Mouse (Mus musculus) myocyte (in vitro differentiated cells): ENCODE results near the gene Ccl3. TPM values are rescaled to one million over a fixed set of nuclear protein-coding genes. Genes with fewer than 3 reads are reported as not detected.

Experiments
- H3K27me3 ChIP-seq: one replicate; pipeline ENCODE4 v1.6.1; 2011; ENCODE audit not compliant: control insufficient read depth, insufficient read depth, insufficient read length
- H3K36me3 ChIP-seq: one replicate; pipeline ENCODE4 v1.6.1; 2011; ENCODE audit not compliant: control insufficient read depth, insufficient read depth
- H3K4me2 ChIP-seq: one replicate; pipeline ENCODE4 v1.6.1; 2011; ENCODE audit warnings: low read depth, control low read depth
- H3K4me3 ChIP-seq: one replicate; pipeline ENCODE4 v1.5.1; 2011; ENCODE audit warnings: mild to moderate bottlenecking, control low read depth, moderate library complexity
- H3K79me2 ChIP-seq: one replicate; pipeline ENCODE4 v1.6.1; 2011; ENCODE audit not compliant: control insufficient read depth, insufficient read depth
- H3ac ChIP-seq: one replicate; pipeline ENCODE4 v1.6.1; 2011; ENCODE audit not compliant: control insufficient read depth, insufficient read length
- CEBPB ChIP-seq: IDR thresholded peaks from 2 replicates; pipeline ENCODE4 v1.6.1; 2011; ENCODE audit warnings: mild to moderate bottlenecking, moderate library complexity; ENCODE audit not compliant: poor library complexity, insufficient read depth, severe bottlenecking
- E2F4 ChIP-seq: IDR thresholded peaks from one replicate; pipeline ENCODE4 v1.6.1; 2011; ENCODE audit warnings: mild to moderate bottlenecking, control low read depth, moderate library complexity; ENCODE audit not compliant: insufficient read depth
- MAX ChIP-seq: IDR thresholded peaks from one replicate; pipeline ENCODE4 v1.6.1; 2011; ENCODE audit warnings: low read depth, mild to moderate bottlenecking, control low read depth
- MYOD1 ChIP-seq, 3 experiments: IDR thresholded peaks; one replicate each; pipeline ENCODE4 v1.6.1; 2011; ENCODE audit warnings: control low read depth in 2 of 3, low read depth in 2 of 3, mild to moderate bottlenecking in 2 of 3, moderate library complexity in 1 of 3; ENCODE audit not compliant: insufficient read length in 2 of 3, control insufficient read depth in 1 of 3
- MYOG ChIP-seq, 3 experiments: IDR thresholded peaks; one replicate each; pipeline ENCODE4 v1.6.1; 2011; ENCODE audit warnings: control low read depth in 2 of 3, low read depth in 2 of 3, mild to moderate bottlenecking in 2 of 3; ENCODE audit not compliant: insufficient read length in 2 of 3, control insufficient read depth in 1 of 3, insufficient read depth in 1 of 3
- POLR2A ChIP-seq: IDR thresholded peaks from one replicate; pipeline ENCODE4 v1.6.1; 2011; ENCODE audit warnings: low read depth, mild to moderate bottlenecking, control low read depth, moderate library complexity; ENCODE audit not compliant: insufficient read length
- POLR2AphosphoS2 ChIP-seq: IDR thresholded peaks from one replicate; pipeline ENCODE4 v1.6.1; 2011; ENCODE audit warnings: low read depth, control low read depth; ENCODE audit not compliant: insufficient read length
- REST ChIP-seq: IDR thresholded peaks from one replicate; pipeline ENCODE4 v1.6.1; 2011; ENCODE audit warnings: mild to moderate bottlenecking, control low read depth, moderate library complexity; ENCODE audit not compliant: insufficient read depth, insufficient read length
- SRF ChIP-seq: IDR thresholded peaks from one replicate; pipeline ENCODE4 v1.6.1; 2011; ENCODE audit warnings: low read depth; ENCODE audit not compliant: control insufficient read depth, insufficient read length
- TCF12 ChIP-seq: IDR thresholded peaks from one replicate; pipeline ENCODE4 v1.6.1; 2011; ENCODE audit warnings: mild to moderate bottlenecking, control low read depth; ENCODE audit not compliant: poor library complexity, insufficient read depth, severe bottlenecking
- TCF3 ChIP-seq: IDR thresholded peaks from one replicate; pipeline ENCODE4 v1.6.1; 2011; ENCODE audit warnings: low read depth, control low read depth; ENCODE audit not compliant: insufficient read length
- USF1 ChIP-seq: IDR thresholded peaks from one replicate; pipeline ENCODE4 v1.6.1; 2011; ENCODE audit warnings: low read depth, mild to moderate bottlenecking, control low read depth, moderate library complexity
- polyA plus RNA-seq: library from polyadenylated mRNA; unstranded; fragments of >200 nt; fragmentation: generic; extraction: Trizol; gene quantifications from one replicate; pipeline ENCODE4 v1.2.1, GENCODE M21; 2012; ENCODE audit warnings: missing spikeins

Ccl3 gene
- polyA plus RNA-seq, 1 experiment = not detected

GRCm38 (mm10) chr11:83632744-83633143, 16.4 kb downstream of the Ccl3 start:
- TF ChIP-seq MAX (no peak), SRF (no peak), POLR2AphosphoS2 (no peak), REST (no peak), CEBPB (no peak), TCF3 (no peak), POLR2A (no peak), TCF12 (no peak), MYOG (IDR thresholded peaks at IDR 0.05; ENCODE audit: control insufficient read depth in 1 of 3, insufficient read depth in 1 of 3, insufficient read length in 2 of 3, low read depth in 2 of 3) (no peak), E2F4 (no peak), USF1 (no peak), MYOD1 (IDR thresholded peaks at IDR 0.05; ENCODE audit: control insufficient read depth in 1 of 3, insufficient read length in 2 of 3, low read depth in 2 of 3) (no peak)
- Histone ChIP-seq H3K4me2 (no peak overlapping the region), H3K4me3 (no peak overlapping the region), H3K36me3 (no peaks in the 10 kb centered on the region), H3K79me2 (no peaks in the 10 kb centered on the region), H3K27me3 (no peaks in the 10 kb centered on the region), H3ac (no peak overlapping the region)

GRCm38 (mm10) chr11:83631065-83631464, 18.1 kb downstream of the Ccl3 start:
- Histone ChIP-seq H3ac (no peak overlapping the region), H3K4me3 (no peak overlapping the region), H3K79me2 (no peaks in the 10 kb centered on the region), H3K27me3 (no peaks in the 10 kb centered on the region), H3K36me3 (no peaks in the 10 kb centered on the region), H3K4me2 (no peak overlapping the region)
- TF ChIP-seq POLR2AphosphoS2 = no peak
- no peak for TF ChIP-seq TCF3
- TF ChIP-seq MYOD1 (IDR thresholded peaks at IDR 0.05; ENCODE audit: control insufficient read depth in 1 of 3, insufficient read length in 2 of 3, low read depth in 2 of 3) = no peak
- TF ChIP-seq E2F4 = no peak
- TF ChIP-seq TCF12 = no peak
- TF ChIP-seq REST = no peak
- TF ChIP-seq POLR2A = no peak
- TF ChIP-seq MAX = no peak
- TF ChIP-seq MYOG (IDR thresholded peaks at IDR 0.05; ENCODE audit: control insufficient read depth in 1 of 3, insufficient read depth in 1 of 3, insufficient read length in 2 of 3, low read depth in 2 of 3) = no peak
- TF ChIP-seq CEBPB = no peak

- Histone ChIP-seq H3K4me2 (no peak overlapping the region), H3ac (no peak overlapping the region), H3K27me3 (no peaks in the 10 kb centered on the region), H3K4me3 (no peak overlapping the region), H3K36me3 (no peaks in the 10 kb centered on the region), H3K79me2 (no peaks in the 10 kb centered on the region)
- TF ChIP-seq POLR2A = no peak
- peak; percentile 41 for TF ChIP-seq USF1
- TF ChIP-seq REST = no peak
- TF ChIP-seq MYOG (IDR thresholded peaks at IDR 0.05; ENCODE audit: control insufficient read depth in 1 of 3, insufficient read depth in 1 of 3, insufficient read length in 2 of 3, low read depth in 2 of 3) = no peak
Measured at GRCm38 (mm10) chr11:83630630-83631029, 18.5 kb downstream of the Ccl3 start.

GRCm38 (mm10) chr11:83628808-83629207, 20.3 kb downstream of the Ccl3 start:
- Histone ChIP-seq H3K79me2 (no peaks in the 10 kb centered on the region), H3K36me3 (no peaks in the 10 kb centered on the region), H3K27me3 (no peaks in the 10 kb centered on the region), H3K4me2 (no peak overlapping the region), H3K4me3 (no peak overlapping the region), H3ac (no peak overlapping the region)
- no peak for TF ChIP-seq MYOG (IDR thresholded peaks at IDR 0.05; ENCODE audit: control insufficient read depth in 1 of 3, insufficient read depth in 1 of 3, insufficient read length in 2 of 3, low read depth in 2 of 3)
- TF ChIP-seq REST = no peak
- TF ChIP-seq E2F4 = no peak
- TF ChIP-seq CEBPB = no peak
- no peak for TF ChIP-seq SRF
- TF ChIP-seq TCF12 = no peak
- TF ChIP-seq USF1 = no peak
- TF ChIP-seq POLR2A = no peak
- TF ChIP-seq MYOD1 (IDR thresholded peaks at IDR 0.05; ENCODE audit: control insufficient read depth in 1 of 3, insufficient read length in 2 of 3, low read depth in 2 of 3) = no peak
- no peak for TF ChIP-seq TCF3
- TF ChIP-seq POLR2AphosphoS2 = no peak

GRCm38 (mm10) chr11:83623586-83623985, 25.6 kb downstream of the Ccl3 start:
- Histone ChIP-seq H3K4me3 (no peak overlapping the region), H3K4me2 (no peak overlapping the region), H3K36me3 (no peaks in the 10 kb centered on the region), H3K27me3 (no peaks in the 10 kb centered on the region), H3K79me2 (no peaks in the 10 kb centered on the region), H3ac (no peak overlapping the region)
- TF ChIP-seq REST (no peak), MAX (no peak), SRF (no peak), MYOD1 (IDR thresholded peaks at IDR 0.05; ENCODE audit: control insufficient read depth in 1 of 3, insufficient read length in 2 of 3, low read depth in 2 of 3) (no peak), POLR2A (no peak), TCF12 (no peak), POLR2AphosphoS2 (no peak), CEBPB (no peak), E2F4 (no peak), MYOG (IDR thresholded peaks at IDR 0.05; ENCODE audit: control insufficient read depth in 1 of 3, insufficient read depth in 1 of 3, insufficient read length in 2 of 3, low read depth in 2 of 3) (no peak), TCF3 (no peak), USF1 (no peak)
